Mouse (Mus musculus): ENCODE results near the gene Wnt7b.

- TF ChIP-seq CTCF (IDR thresholded peaks at IDR 0.05): peak; percentile 18; the same call in 1 of the 2 replicates
- TF ChIP-seq EP300 (IDR thresholded peaks at IDR 0.05): no peak
Observed at GRCm38 (mm10) chr15:85569995-85570734, 12.1 kb downstream of the Wnt7b start.
